Mouse (Mus musculus): ENCODE results near the gene Acsl6. TPM values are rescaled to one million over a fixed set of nuclear protein-coding genes. Genes with fewer than 3 reads are reported as not detected.

Acsl6 gene
- polyA plus RNA-seq, 1 experiment from 2014 or later: 2.6 TPM

DNA sequence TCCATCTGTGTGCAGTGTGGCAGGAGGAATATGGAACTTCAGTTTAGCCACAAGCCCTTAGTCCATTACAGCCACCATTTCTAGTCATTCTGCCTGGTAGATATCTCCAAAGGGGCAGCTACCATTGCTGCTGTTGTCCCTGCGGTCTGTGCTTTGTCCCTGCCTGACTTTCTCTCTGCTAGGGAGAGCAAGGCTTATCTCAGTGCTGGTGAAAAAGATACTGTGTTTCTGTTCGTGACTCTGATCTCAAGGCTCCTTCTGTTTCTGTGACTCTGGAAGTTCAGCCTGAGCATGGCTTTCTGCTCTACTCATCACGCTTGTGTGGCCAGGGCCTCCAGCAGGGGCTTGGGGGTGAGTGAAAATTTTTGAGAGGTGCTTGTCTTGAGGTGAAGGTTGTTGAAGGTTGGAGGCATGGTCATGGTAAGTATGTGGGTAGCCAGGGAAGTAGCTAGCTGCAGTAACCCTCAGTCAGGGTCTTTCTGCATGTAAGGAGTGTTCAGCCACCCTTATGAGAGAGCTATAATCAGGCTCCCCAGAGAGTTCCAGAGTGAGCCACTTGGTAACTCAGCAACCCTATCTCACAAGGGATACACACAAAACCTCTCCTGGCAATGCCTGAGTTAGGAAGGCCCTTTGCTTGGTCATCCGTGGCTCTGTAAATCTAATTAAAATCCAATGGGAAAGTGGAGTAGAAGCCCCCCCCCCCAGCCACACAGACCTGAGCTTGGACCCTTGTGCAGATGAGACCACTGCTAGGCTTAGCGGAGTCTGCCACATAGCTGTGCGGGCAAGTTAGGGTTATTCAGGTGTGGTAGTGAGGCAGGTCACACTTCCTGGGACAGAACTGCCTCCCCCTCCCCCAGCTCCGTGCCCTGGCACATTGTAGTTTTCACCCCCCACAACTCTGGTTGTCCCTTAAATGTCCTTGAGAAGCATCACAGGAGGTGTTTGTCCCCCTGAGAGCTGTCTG, 10.1 kb downstream of the Acsl6 start:
- no peak for ATAC-seq
- H3K36me3 ChIP-seq: no peaks in the 10 kb centered on the region
- H3K27ac ChIP-seq: no peak overlapping the region
- H3K4me1 ChIP-seq (replicated peaks): no peaks in the 10 kb centered on the region
- H3K9ac ChIP-seq: no peak overlapping the region
- WGBS: 73% methylated on average over 7 of the region's 7 CpGs
- no peak overlapping the region for H3K4me3 ChIP-seq (replicated peaks)
- no peaks in the 10 kb centered on the region for H3K27me3 ChIP-seq (replicated peaks)
- H3K9me3 ChIP-seq: no peaks in the 10 kb centered on the region
- no peak overlapping the region for H3K4me2 ChIP-seq (replicated peaks)

DNA sequence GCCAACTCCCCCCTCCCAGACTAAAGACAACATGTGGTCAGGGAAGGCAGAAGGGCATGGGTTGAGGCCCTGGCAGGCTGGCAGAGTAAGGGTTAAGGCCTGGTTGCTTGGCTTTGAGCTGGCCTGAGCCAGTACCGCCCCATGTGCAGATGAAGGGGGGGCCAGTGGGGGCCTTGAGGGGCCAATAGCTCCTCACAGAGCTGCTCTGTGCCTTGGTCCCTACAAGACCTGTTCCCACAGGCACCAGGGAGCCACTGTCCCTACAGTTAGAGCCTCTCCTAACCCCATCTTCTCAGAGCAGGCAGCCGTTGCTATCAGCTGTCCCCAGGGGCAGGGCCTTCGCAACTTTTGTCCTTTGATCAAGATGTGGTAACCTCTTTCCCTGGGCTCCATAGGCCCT, 11.1 kb downstream of the Acsl6 start:
- Histone ChIP-seq H3K36me3 (no peaks in the 10 kb centered on the region), H3K27ac (no peak overlapping the region), H3K9me3 (no peaks in the 10 kb centered on the region), H3K9ac (no peak overlapping the region), H3K4me1 (replicated peaks) (no peaks in the 10 kb centered on the region), H3K4me2 (replicated peaks) (no peak overlapping the region), H3K4me3 (replicated peaks) (no peak overlapping the region), H3K27me3 (replicated peaks) (no peaks in the 10 kb centered on the region)
- WGBS: 17% methylated on average over 3 of the region's 3 CpGs
- no peak for ATAC-seq

- Histone ChIP-seq H3K27ac (no peak overlapping the region), H3K4me2 (replicated peaks) (no peak overlapping the region), H3K36me3 (no peaks in the 10 kb centered on the region), H3K9me3 (no peaks in the 10 kb centered on the region), H3K9ac (no peak overlapping the region), H3K4me1 (replicated peaks) (no peaks in the 10 kb centered on the region), H3K27me3 (replicated peaks) (no peaks in the 10 kb centered on the region), H3K4me3 (replicated peaks) (no peak overlapping the region)
- 85% methylated on average over 5 of the region's 5 CpGs for WGBS
- no peak for ATAC-seq
Measured at GRCm38 (mm10) chr11:54315336-54315735, 11.7 kb downstream of the Acsl6 start.

DNA sequence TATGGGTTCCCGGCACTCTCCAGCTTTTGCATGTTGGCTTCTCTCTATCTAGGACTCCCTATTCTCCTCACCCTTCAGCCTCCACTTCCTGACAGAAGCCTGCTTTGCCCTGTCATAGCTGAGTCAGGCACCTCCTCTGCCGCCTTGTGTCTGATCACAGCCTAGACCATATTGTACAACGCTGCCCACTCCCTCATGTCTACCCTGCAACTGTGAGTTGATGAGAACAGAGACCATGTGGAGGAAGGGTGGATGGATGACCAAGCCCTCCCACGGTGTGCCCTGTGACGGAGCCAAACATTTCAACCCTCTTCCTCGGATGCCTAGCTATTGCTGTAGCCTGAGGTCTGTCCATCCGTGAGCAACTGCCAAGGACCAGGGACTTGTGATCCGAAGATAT, 13.8 kb downstream of the Acsl6 start:
- no peak for ATAC-seq
- Histone ChIP-seq H3K27ac (no peak overlapping the region), H3K4me2 (replicated peaks) (no peak overlapping the region), H3K27me3 (replicated peaks) (no peaks in the 10 kb centered on the region), H3K9me3 (no peaks in the 10 kb centered on the region), H3K4me3 (replicated peaks) (no peak overlapping the region), H3K4me1 (replicated peaks) (no peaks in the 10 kb centered on the region), H3K36me3 (no peaks in the 10 kb centered on the region), H3K9ac (no peak overlapping the region)
- 87% methylated on average over 8 of the region's 8 CpGs for WGBS

- Histone ChIP-seq H3K9ac (no peak overlapping the region), H3K9me3 (no peaks in the 10 kb centered on the region), H3K4me3 (replicated peaks) (no peak overlapping the region), H3K27me3 (replicated peaks) (no peaks in the 10 kb centered on the region), H3K36me3 (no peaks in the 10 kb centered on the region), H3K4me1 (replicated peaks) (no peaks in the 10 kb centered on the region), H3K4me2 (replicated peaks) (no peak overlapping the region), H3K27ac (no peak overlapping the region)
- 74% methylated on average over 3 of the region's 3 CpGs for WGBS
- ATAC-seq: no peak
Measured at GRCm38 (mm10) chr11:54317795-54318194, 14.2 kb downstream of the Acsl6 start.

DNA sequence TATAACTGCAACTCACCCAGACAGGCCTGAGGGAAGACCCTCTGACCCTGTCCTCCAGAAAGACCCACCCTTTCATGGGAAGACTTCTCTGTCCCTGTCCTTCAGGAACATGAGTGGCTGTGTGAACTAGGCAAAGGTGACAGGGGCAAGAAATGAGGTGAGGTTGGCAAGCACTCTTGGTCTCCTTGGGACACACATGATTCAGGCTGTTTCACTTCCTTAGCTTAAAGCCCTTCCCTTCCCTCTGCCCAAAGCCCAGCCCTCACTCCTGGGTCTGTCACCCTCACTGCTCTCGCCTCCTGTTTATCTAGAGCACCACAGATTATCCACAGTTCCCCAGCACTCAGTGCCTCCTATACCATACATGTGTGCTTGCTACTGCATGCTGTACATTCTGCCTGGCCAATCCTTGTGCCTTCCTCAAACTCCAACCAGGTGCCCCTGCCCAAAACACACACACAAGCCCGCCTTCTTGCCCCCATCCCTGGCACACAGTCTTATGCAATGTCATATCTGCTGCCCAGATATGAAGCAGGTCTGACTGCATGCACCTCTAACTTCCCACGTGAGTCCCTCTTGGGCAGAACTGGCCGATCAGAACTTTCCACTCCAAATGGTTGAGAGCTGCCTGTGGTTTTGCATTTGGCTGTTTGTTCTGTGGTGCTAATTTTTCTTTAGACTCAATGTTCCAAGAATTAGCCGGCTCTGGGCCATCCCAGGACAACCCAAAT, 18.4 kb downstream of the Acsl6 start:
- H3K4me2 ChIP-seq (replicated peaks): no peak overlapping the region
- H3K4me3 ChIP-seq (replicated peaks): no peak overlapping the region
- no peak overlapping the region for H3K9ac ChIP-seq
- no peak overlapping the region for H3K27ac ChIP-seq
- no peaks in the 10 kb centered on the region for H3K4me1 ChIP-seq (replicated peaks)
- ATAC-seq: no peak
- WGBS: 75% methylated on average over 5 of the region's 5 CpGs
- no peaks in the 10 kb centered on the region for H3K9me3 ChIP-seq
- no peaks in the 10 kb centered on the region for H3K27me3 ChIP-seq (replicated peaks)
- H3K36me3 ChIP-seq: no peaks in the 10 kb centered on the region

- WGBS: 84% methylated on average over 10 of the region's 10 CpGs
- ATAC-seq: no peak
Measured at GRCm38 (mm10) chr11:54331463-54332183, 28.0 kb downstream of the Acsl6 start.

DNA sequence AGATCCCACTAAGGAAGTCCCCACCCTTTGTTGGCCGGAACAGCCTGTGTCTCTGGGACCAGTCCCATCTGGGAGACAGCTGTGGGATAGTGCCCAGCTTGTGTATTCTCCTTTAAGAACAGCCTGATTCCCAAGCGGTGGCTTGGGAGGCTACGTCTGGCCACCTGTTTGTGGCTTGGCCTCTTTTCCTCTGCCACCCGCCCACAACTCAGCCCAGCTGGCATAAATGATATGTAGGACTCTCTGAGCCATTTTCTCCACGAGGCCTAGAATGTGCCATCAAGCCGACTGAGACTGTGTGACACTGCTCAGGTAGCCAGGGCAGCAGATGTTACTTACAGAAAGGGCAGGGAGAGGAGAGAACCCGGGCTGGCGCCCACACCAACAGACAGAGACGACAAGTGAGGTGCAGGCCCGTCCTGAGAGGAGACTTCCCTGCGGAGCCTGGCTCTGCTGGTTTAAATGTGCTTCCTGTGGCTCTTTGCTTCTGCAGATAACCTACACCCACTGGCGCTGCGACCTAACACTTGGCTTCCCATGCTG, 32.6 kb downstream of the Acsl6 start:
- H3K4me3 ChIP-seq (replicated peaks): no peak overlapping the region
- no peaks in the 10 kb centered on the region for H3K27me3 ChIP-seq (replicated peaks)
- H3K36me3 ChIP-seq: no peaks in the 10 kb centered on the region
- no peak overlapping the region for H3K9ac ChIP-seq
- 0 out of 2 replicates have a peak, but pooled peaks cover 2% of the 10 kb centered on the region for H3K4me1 ChIP-seq (replicated peaks)
- H3K9me3 ChIP-seq: no peaks in the 10 kb centered on the region
- no peak for ATAC-seq
- H3K4me2 ChIP-seq (replicated peaks): no peak overlapping the region
- 40% methylated on average over 13 of the region's 13 CpGs for WGBS
- no peak overlapping the region for H3K27ac ChIP-seq

More at GRCm38 (mm10) chr11:54331463-54332183, 28.0 kb downstream of the Acsl6 start:
- Histone ChIP-seq H3K4me1 (replicated peaks) (0 out of 2 replicates have a peak, but pooled peaks cover 2% of the 10 kb centered on the region), H3K4me2 (replicated peaks) (no peak overlapping the region), H3K9ac (no peak overlapping the region), H3K4me3 (replicated peaks) (no peak overlapping the region), H3K27ac (no peak overlapping the region), H3K9me3 (no peaks in the 10 kb centered on the region), H3K36me3 (no peaks in the 10 kb centered on the region), H3K27me3 (replicated peaks) (no peaks in the 10 kb centered on the region)

GRCm38 (mm10) chr11:54343703-54344102, 40.1 kb downstream of the Acsl6 start:
- WGBS: 40% methylated on average over 4 of the region's 4 CpGs
- no peak overlapping the region for H3K4me3 ChIP-seq (replicated peaks)
- H3K36me3 ChIP-seq: no peaks in the 10 kb centered on the region
- no peak for ATAC-seq
- no peak overlapping the region for H3K27ac ChIP-seq
- H3K9me3 ChIP-seq: no peaks in the 10 kb centered on the region
- H3K4me1 ChIP-seq (replicated peaks): no peaks in the 10 kb centered on the region
- no peaks in the 10 kb centered on the region for H3K27me3 ChIP-seq (replicated peaks)
- no peak overlapping the region for H3K4me2 ChIP-seq (replicated peaks)
- no peak overlapping the region for H3K9ac ChIP-seq

DNA sequence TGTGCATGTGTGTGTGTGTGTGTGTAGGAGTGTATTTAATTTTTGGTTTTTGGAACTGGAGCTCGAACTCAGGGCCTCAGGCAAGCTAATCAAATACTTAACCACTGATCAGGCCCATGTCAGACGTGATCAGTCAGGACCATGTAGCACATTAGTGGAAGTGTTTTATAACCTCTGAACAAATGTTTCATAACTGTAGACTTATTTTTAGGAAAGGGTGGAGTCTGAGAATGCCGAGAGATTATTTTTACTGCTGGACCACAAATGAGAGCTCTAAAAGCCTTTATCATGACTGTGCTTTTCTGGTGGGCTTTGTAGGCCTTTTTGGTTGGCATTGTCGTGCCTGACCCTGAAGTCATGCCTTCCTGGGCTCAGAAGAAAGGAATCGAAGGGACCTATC, 48.1 kb downstream of the Acsl6 start:
- Histone ChIP-seq H3K4me3 (replicated peaks) (no peak overlapping the region), H3K27me3 (replicated peaks) (no peaks in the 10 kb centered on the region), H3K4me1 (replicated peaks) (no peaks in the 10 kb centered on the region), H3K36me3 (no peaks in the 10 kb centered on the region), H3K27ac (no peak overlapping the region), H3K9me3 (no peaks in the 10 kb centered on the region), H3K4me2 (replicated peaks) (no peak overlapping the region), H3K9ac (no peak overlapping the region)
- 68% methylated on average over 5 of the region's 5 CpGs for WGBS
- ATAC-seq: no peak

GRCm38 (mm10) chr11:54353121-54353576, 49.6 kb downstream of the Acsl6 start:
- no peaks in the 10 kb centered on the region for H3K4me1 ChIP-seq (replicated peaks)
- no peak overlapping the region for H3K4me2 ChIP-seq (replicated peaks)
- 37% methylated on average over 8 of the region's 8 CpGs for WGBS
- H3K4me3 ChIP-seq (replicated peaks): no peak overlapping the region
- no peak for ATAC-seq
- H3K27me3 ChIP-seq (replicated peaks): no peaks in the 10 kb centered on the region
- H3K27ac ChIP-seq: no peak overlapping the region
- no peaks in the 10 kb centered on the region for H3K9me3 ChIP-seq
- H3K36me3 ChIP-seq: no peaks in the 10 kb centered on the region
- H3K9ac ChIP-seq: no peak overlapping the region
